Mouse (Mus musculus) ES-E14 (cell line): ENCODE measurements at regions not wholly inside any gene's neighbourhood (a gene's known extent, or its start where the extent isn't known, plus 50 kb on each side); places are given as distances from the start of the nearest gene placed in this dataset.

Experiments used
- MAFK ChIP-seq: IDR thresholded peaks from 2 replicates; pipeline ENCODE4 v1.6.1; 2014; ENCODE audit warnings: mild to moderate bottlenecking, low read depth, low read length, inconsistent platforms; ENCODE audit not compliant: insufficient read depth
- ZC3H11A ChIP-seq: IDR thresholded peaks from 2 replicates; pipeline ENCODE4 v1.6.1; 2012; ENCODE audit warnings: low read depth, mild to moderate bottlenecking, inconsistent platforms, low read length, borderline replicate concordance

DNA sequence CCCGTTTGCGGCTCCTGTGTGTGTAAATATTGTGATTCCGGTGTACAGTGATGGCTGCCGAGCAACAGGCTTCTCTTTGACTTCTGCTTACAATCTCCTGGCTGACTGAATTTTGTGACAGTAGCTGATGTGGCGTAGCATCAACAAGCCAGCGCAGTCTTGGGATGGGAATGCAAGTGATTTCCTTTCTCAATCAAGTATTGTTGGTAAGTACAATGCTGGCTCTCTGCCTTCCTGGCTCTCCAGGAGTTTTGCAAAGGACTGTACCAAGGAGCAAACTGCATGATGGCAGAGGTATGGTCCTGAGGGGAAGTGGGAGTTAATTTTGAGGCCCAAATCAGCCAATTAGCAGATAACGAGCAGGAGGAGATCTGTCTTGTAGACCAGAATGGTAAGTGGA is 94.4 kb upstream of the Syt6 start:
- no peak for TF ChIP-seq MAFK
- no peak for TF ChIP-seq ZC3H11A
